Mouse (Mus musculus): ENCODE data around the gene Rasef. TPM values are rescaled to one million over a fixed set of nuclear protein-coding genes. Genes with fewer than 3 reads are reported as not detected.

Rasef gene
- total and polyA plus RNA-seq, 3 experiments, result 0.11 to 2.9 (median 0.20) TPM

GRCm38 (mm10) chr4:73770592-73770991 is 20.2 kb downstream of the Rasef start:
- H3K27me3 ChIP-seq (replicated peaks), result no peaks in the 10 kb centered on the region
- in situ Hi-C loops (cut with MboI; ENCODE audit: low pct_ligation_motif_present, low pct_unique_long_range_greater_than_20kb, low sequenced_read_pairs), result no loop called here
- H3K4me1 ChIP-seq (ENCODE audit: control insufficient read depth in 1 of 2, insufficient read depth in 2 of 2), result no peaks in the 10 kb centered on the region
- no peak overlapping the region for H3K9ac ChIP-seq (ENCODE audit: insufficient read depth, low read depth)
- H3K9me3 ChIP-seq (replicated peaks; ENCODE audit: low read length), result peaks cover 31% of the 10 kb centered on the region
- no peaks in the 10 kb centered on the region for H3K79me2 ChIP-seq (replicated peaks; ENCODE audit: control insufficient read depth, extremely low read depth, insufficient read depth, poor library complexity, severe bottlenecking)
- dilution Hi-C loops (cut with MboI; ENCODE audit: extremely low pct_ligation_motif_present, extremely low pct_unique_long_range_greater_than_20kb, low sequenced_read_pairs), result no loop called here
- no peak overlapping the region for H3K4me3 ChIP-seq (replicated peaks in 1 of 3; ENCODE audit: low read depth in 2 of 3, low read length in 2 of 3, poor library complexity in 1 of 3)
- no peak for DNase-seq (ENCODE audit: extremely low read depth)
- no peak overlapping the region for H3K4me2 ChIP-seq (ENCODE audit: insufficient read depth, low read depth, poor library complexity, severe bottlenecking)
- no peak overlapping the region for H3K27ac ChIP-seq (ENCODE audit: insufficient read depth, low read depth)
- no peak for TF ChIP-seq USF2 (conservative IDR thresholded peaks at IDR 0.05; ENCODE audit: low read depth, low read length)
- TF ChIP-seq ZNF384 (IDR thresholded peaks at IDR 0.05; ENCODE audit: low read depth, low read length), result no peak
- H3K36me3 ChIP-seq (replicated peaks in 1 of 2; ENCODE audit: control insufficient read depth in 1 of 2, insufficient read depth in 1 of 2, low read length in 1 of 2), result no peaks in the 10 kb centered on the region

- no peak overlapping the region for H3K4me2 ChIP-seq (ENCODE audit: insufficient read depth, low read depth, poor library complexity, severe bottlenecking)
- H3K4me3 ChIP-seq (replicated peaks in 1 of 3; ENCODE audit: low read depth in 2 of 3, low read length in 2 of 3, poor library complexity in 1 of 3), result no peak overlapping the region
- dilution Hi-C loops (cut with MboI; ENCODE audit: extremely low pct_ligation_motif_present, extremely low pct_unique_long_range_greater_than_20kb, low sequenced_read_pairs), result no loop called here
- in situ Hi-C loops (cut with MboI; ENCODE audit: low pct_ligation_motif_present, low pct_unique_long_range_greater_than_20kb, low sequenced_read_pairs), result no loop called here
- no peak for DNase-seq (ENCODE audit: extremely low read depth)
- H3K27ac ChIP-seq (ENCODE audit: insufficient read depth, low read depth), result no peak overlapping the region
- TF ChIP-seq POLR2A (IDR thresholded peaks at IDR 0.05; ENCODE audit: low read depth, low read length) (no peak), SMC3 (IDR thresholded peaks at IDR 0.05; ENCODE audit: low read depth, low read length) (no peak), ELF1 (IDR thresholded peaks at IDR 0.05; ENCODE audit: low read depth, low read length) (no peak), NELFE (IDR thresholded peaks at IDR 0.05; ENCODE audit: low read depth, low read length) (no peak), ZNF384 (IDR thresholded peaks at IDR 0.05; ENCODE audit: low read depth, low read length) (no peak)
- no peaks in the 10 kb centered on the region for H3K36me3 ChIP-seq (replicated peaks in 1 of 2; ENCODE audit: control insufficient read depth in 1 of 2, insufficient read depth in 1 of 2, low read length in 1 of 2)
- peaks cover 24% of the 10 kb centered on the region for H3K9me3 ChIP-seq (replicated peaks; ENCODE audit: low read length)
- no peaks in the 10 kb centered on the region for H3K4me1 ChIP-seq (ENCODE audit: control insufficient read depth in 1 of 2, insufficient read depth in 2 of 2)
- H3K27me3 ChIP-seq (replicated peaks), result no peaks in the 10 kb centered on the region
- no peak overlapping the region for H3K9ac ChIP-seq (ENCODE audit: insufficient read depth, low read depth)
- no peaks in the 10 kb centered on the region for H3K79me2 ChIP-seq (replicated peaks; ENCODE audit: control insufficient read depth, extremely low read depth, insufficient read depth, poor library complexity, severe bottlenecking)
Measured at GRCm38 (mm10) chr4:73768156-73768555, 22.6 kb downstream of the Rasef start.

DNA sequence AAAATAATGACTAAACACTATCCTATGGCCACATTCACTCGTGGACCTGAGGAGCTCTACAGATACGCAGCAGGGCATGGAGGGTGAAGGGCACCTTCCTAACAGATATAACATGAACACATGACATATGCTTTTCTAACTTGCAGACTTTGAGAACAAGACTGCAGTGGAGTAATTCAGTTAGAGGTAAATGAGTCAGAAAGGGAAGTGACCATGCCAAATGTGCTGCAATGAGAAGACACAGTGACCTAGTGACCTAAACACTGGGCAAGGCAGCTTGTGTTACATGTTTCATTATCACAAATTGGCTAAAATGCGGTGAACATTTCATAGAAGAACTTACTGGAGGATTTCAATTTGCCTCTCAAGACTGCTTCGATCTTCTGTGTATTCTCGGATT is 42.6 kb downstream of the Rasef start:
- no peak for DNase-seq (ENCODE audit: extremely low read depth)
- dilution Hi-C loops (cut with MboI; ENCODE audit: extremely low pct_ligation_motif_present, extremely low pct_unique_long_range_greater_than_20kb, low sequenced_read_pairs), result no loop called here
- Histone ChIP-seq H3K9me3 (replicated peaks; ENCODE audit: low read length) (peaks cover 26% of the 10 kb centered on the region), H3K36me3 (replicated peaks in 1 of 2; ENCODE audit: control insufficient read depth in 1 of 2, insufficient read depth in 1 of 2, low read length in 1 of 2) (no peaks in the 10 kb centered on the region), H3K9ac (ENCODE audit: insufficient read depth, low read depth) (no peak overlapping the region), H3K4me3 (replicated peaks in 1 of 3; ENCODE audit: low read depth in 2 of 3, low read length in 2 of 3, poor library complexity in 1 of 3) (no peak overlapping the region), H3K79me2 (replicated peaks; ENCODE audit: control insufficient read depth, extremely low read depth, insufficient read depth, poor library complexity, severe bottlenecking) (no peaks in the 10 kb centered on the region), H3K27me3 (replicated peaks) (no peaks in the 10 kb centered on the region), H3K4me2 (ENCODE audit: insufficient read depth, low read depth, poor library complexity, severe bottlenecking) (peak overlapping the region; percentile 60), H3K27ac (ENCODE audit: insufficient read depth, low read depth) (no peak overlapping the region), H3K4me1 (ENCODE audit: control insufficient read depth in 1 of 2, insufficient read depth in 2 of 2) (0 out of 4 replicates have a peak, but pooled peaks cover 0 to 2% of the 10 kb centered on the region in 2 experiments)
- in situ Hi-C loops (cut with MboI; ENCODE audit: low pct_ligation_motif_present, low pct_unique_long_range_greater_than_20kb, low sequenced_read_pairs), result no loop called here
- TF ChIP-seq JUN (IDR thresholded peaks at IDR 0.05; ENCODE audit: insufficient read depth, low read depth, low read length) (peak; percentile 85), KAT2A (IDR thresholded peaks at IDR 0.05; ENCODE audit: insufficient replicate concordance, low read length) (no peak), MYC (IDR thresholded peaks at IDR 0.05; ENCODE audit: low read depth, low read length) (peak; percentile 59; the same call in 1 of the 2 replicates), TBP (conservative IDR thresholded peaks at IDR 0.05; ENCODE audit: low read depth, low read length) (0 out of 2 replicates have a peak, but pooled peaks have one; percentile 21), CHD1 (IDR thresholded peaks at IDR 0.05; ENCODE audit: low read depth, low read length) (no peak), IRF4 (IDR thresholded peaks at IDR 0.05; ENCODE audit: low read depth, low read length) (peak; percentile 97), NRF1 (IDR thresholded peaks at IDR 0.05; ENCODE audit: low read depth, low read length) (no peak), MAX (IDR thresholded peaks at IDR 0.05; ENCODE audit: low read length) (no peak), CTCF (conservative IDR thresholded peaks at IDR 0.05 in 1 of 2, IDR thresholded peaks at IDR 0.05 in 1 of 2; ENCODE audit: low read depth in 2 of 2, low read length in 2 of 2) (no peak), HCFC1 (IDR thresholded peaks at IDR 0.05; ENCODE audit: low read depth, low read length) (no peak), EP300 (IDR thresholded peaks at IDR 0.05; ENCODE audit: low read length) (peak; percentile 91), TCF12 (IDR thresholded peaks at IDR 0.05; ENCODE audit: low read depth, low read length) (peak; percentile 49; the same call in 1 of the 2 replicates), MXI1 (IDR thresholded peaks at IDR 0.05; ENCODE audit: low read depth, low read length) (0 out of 2 replicates have a peak, but pooled peaks have one; percentile 24), ELF1 (IDR thresholded peaks at IDR 0.05; ENCODE audit: low read depth, low read length) (no peak), JUND (conservative IDR thresholded peaks at IDR 0.05; ENCODE audit: low read depth, low read length) (peak; percentile 91), GABPA (IDR thresholded peaks at IDR 0.05; ENCODE audit: insufficient replicate concordance, low read depth, low read length) (no peak), E2F4 (IDR thresholded peaks at IDR 0.05; ENCODE audit: insufficient replicate concordance, low read depth, low read length) (no peak), MEF2A (IDR thresholded peaks at IDR 0.05; ENCODE audit: borderline replicate concordance, low read depth, low read length) (peak; percentile 72; the same call in 1 of the 2 replicates), MAFK (IDR thresholded peaks at IDR 0.05; ENCODE audit: insufficient replicate concordance, low read length) (no peak), NELFE (IDR thresholded peaks at IDR 0.05; ENCODE audit: low read depth, low read length) (no peak), ZMIZ1 (IDR thresholded peaks at IDR 0.05; ENCODE audit: low read depth, low read length) (no peak), POLR2A (IDR thresholded peaks at IDR 0.05; ENCODE audit: low read depth, low read length) (no peak), UBTF (IDR thresholded peaks at IDR 0.05; ENCODE audit: low read depth, low read length) (no peak)

Data from CH12.LX (cell line).